In the genomic region with DNA sequence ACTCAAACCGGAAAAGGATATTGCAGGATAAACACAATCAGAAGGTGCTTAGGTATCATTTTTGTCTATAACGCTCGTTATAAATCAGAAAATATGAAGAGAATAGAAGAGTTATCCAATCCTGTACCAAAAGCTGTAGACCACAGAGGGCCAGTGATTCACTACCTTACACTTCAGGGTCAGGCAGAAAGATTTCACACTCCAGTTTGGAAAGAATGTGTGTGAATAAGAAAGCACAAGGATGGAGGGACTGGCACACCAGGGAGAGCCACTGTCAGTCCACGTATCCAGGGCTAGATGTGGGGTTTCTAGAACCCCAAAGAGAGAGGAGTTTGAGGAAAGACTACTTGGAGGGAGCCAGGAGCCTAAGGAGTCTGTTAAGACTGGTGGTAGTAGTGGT, we compare ENCODE assay signal across 9 mouse cellular contexts. TPM values are rescaled to one million over a fixed set of nuclear protein-coding genes. Genes with fewer than 3 reads are reported as not detected.
DNase-seq lines count a peak whose midpoint lies in the region; ATAC-seq and TF ChIP-seq lines count a peak whose summit lies in the region.
"Had no signal": no experiment of that assay in that cellular context is flagged by ENCODE, and none has a peak within 500 bp of the region (broad histone marks: within the 10 kb centered on the region; RNA-seq: fewer than 3 reads in every experiment).

No protein-coding gene starts in this region.

- 46% methylated on average over 4 of the region's 4 CpGs for WGBS in embryonic facial prominence, embryonic 15.5 days
- WGBS in intestine, embryonic 15.5 days = 43% methylated on average over 4 of the region's 4 CpGs
- 70% methylated on average over 4 of the region's 4 CpGs for WGBS in neural tube, embryonic 13.5 days

- TF ChIP-seq CTCF in layer of hippocampus, adult 2 months (conservative IDR thresholded peaks at IDR 0.05) = no peak

- H3K4me3 ChIP-seq in layer of hippocampus, adult 2 months = no peak overlapping the region
- H3K4me3 ChIP-seq in embryonic facial prominence, embryonic 15.5 days (replicated peaks) = no peak overlapping the region; the same call in 1 of the 2 replicates
- 0 out of 2 replicates have a peak overlapping the region, but pooled peaks have one; percentile 79 for H3K4me3 ChIP-seq in intestine, embryonic 15.5 days (replicated peaks)
- H3K4me3 ChIP-seq in neural tube, embryonic 13.5 days = no peak overlapping the region

- peaks cover 3% of the 10 kb centered on the region; the same call in 1 of the 2 replicates for H3K27me3 ChIP-seq in embryonic facial prominence, embryonic 15.5 days
- H3K27me3 ChIP-seq in intestine, embryonic 15.5 days (replicated peaks) = no peaks in the 10 kb centered on the region
- no peaks in the 10 kb centered on the region for H3K27me3 ChIP-seq in neural tube, embryonic 13.5 days

- no peak for ATAC-seq in embryonic facial prominence, embryonic 15.5 days (ENCODE audit: insufficient number of reproducible peaks, low FRiP score, low TSS enrichment, low read depth)
- ATAC-seq in intestine, embryonic 15.5 days = no peak
- no peak for ATAC-seq in neural tube, embryonic 13.5 days (ENCODE audit: low read depth)

- H3K9me3 ChIP-seq in embryonic facial prominence, embryonic 15.5 days (replicated peaks) = no peaks in the 10 kb centered on the region
- H3K9me3 ChIP-seq in intestine, embryonic 15.5 days = no peaks in the 10 kb centered on the region
- H3K9me3 ChIP-seq in neural tube, embryonic 13.5 days = no peaks in the 10 kb centered on the region

- H3K4me2 ChIP-seq in embryonic facial prominence, embryonic 15.5 days (replicated peaks) = peak overlapping the region; percentile 54
- H3K4me2 ChIP-seq in intestine, embryonic 15.5 days (replicated peaks) = peak overlapping the region; percentile 68
- H3K4me2 ChIP-seq in neural tube, embryonic 13.5 days = peak overlapping the region; percentile 65

- no peaks in the 10 kb centered on the region for H3K36me3 ChIP-seq in embryonic facial prominence, embryonic 15.5 days
- H3K36me3 ChIP-seq in intestine, embryonic 15.5 days = no peaks in the 10 kb centered on the region
- no peaks in the 10 kb centered on the region for H3K36me3 ChIP-seq in neural tube, embryonic 13.5 days

- peaks cover 20% of the 10 kb centered on the region for H3K4me1 ChIP-seq in embryonic facial prominence, embryonic 15.5 days
- H3K4me1 ChIP-seq in intestine, embryonic 15.5 days (replicated peaks) = peaks cover 13% of the 10 kb centered on the region
- peaks cover 16% of the 10 kb centered on the region for H3K4me1 ChIP-seq in neural tube, embryonic 13.5 days (replicated peaks)

- peak overlapping the region; percentile 94; the same call in 1 of the 2 replicates for H3K27ac ChIP-seq in layer of hippocampus, adult 2 months
- H3K27ac ChIP-seq in embryonic facial prominence, embryonic 15.5 days (replicated peaks) = no peak overlapping the region
- H3K27ac ChIP-seq in intestine, embryonic 15.5 days = peak overlapping the region; percentile 99
- no peak overlapping the region for H3K27ac ChIP-seq in neural tube, embryonic 13.5 days (replicated peaks)

- DNase-seq in layer of hippocampus, adult 2 months (ENCODE audit: low spot score in 2 of 2) = no peak
- no peak for DNase-seq in layer of hippocampus, adult 18-20 months (ENCODE audit: low spot score in 2 of 2)
- no peak for DNase-seq in ovary, postnatal 10 days (ENCODE audit: low spot score)
- DNase-seq in Muller cell, postnatal 12 days (ENCODE audit: inconsistent ontology term) = no peak

- no peak overlapping the region for H3K9ac ChIP-seq in embryonic facial prominence, embryonic 15.5 days
- peak overlapping the region; percentile 46 for H3K9ac ChIP-seq in intestine, embryonic 15.5 days
- H3K9ac ChIP-seq in neural tube, embryonic 13.5 days = no peak overlapping the region

RNA-seq across cellular contexts. Expression of gene Oat, which starts 0.7 kb away (rescaled TPM):
- 10 to 100 TPM; 91.2 to 95.6 TPM for total RNA-seq in layer of hippocampus, adult 2 months (2021)
- 100 to 1,000 TPM in 1 of 2 experiments, 10 to 100 TPM in 1; 98.8 to 103 TPM for total RNA-seq in layer of hippocampus, adult 18-20 months (2021)
- 225 and 237 TPM in 2 replicates for polyA plus RNA-seq in embryonic facial prominence, embryonic 15.5 days (2015; fragmentation: Nextera tagmentation; extraction: Ambion mirVana)
- polyA plus RNA-seq in intestine, embryonic 15.5 days (2015; fragmentation: Nextera tagmentation; extraction: Ambion mirVana) = 1,488 and 1,505 TPM in 2 replicates
- 90.2 and 97.7 TPM in 2 replicates for polyA plus RNA-seq in neural tube, embryonic 13.5 days (2015; fragmentation: Nextera tagmentation; extraction: Ambion mirVana)

RNA-seq across cellular contexts. Expression of gene Nkx1-2, which starts 22.5 kb away (rescaled TPM):
- not detected for total RNA-seq in layer of hippocampus, adult 2 months (2021)
- not detected for total RNA-seq in layer of hippocampus, adult 18-20 months (2021)
- polyA plus RNA-seq in embryonic facial prominence, embryonic 15.5 days (2015; fragmentation: Nextera tagmentation; extraction: Ambion mirVana) = 0.05 TPM in 1 of 2 replicates, not detected in the other
- polyA plus RNA-seq in intestine, embryonic 15.5 days (2015; fragmentation: Nextera tagmentation; extraction: Ambion mirVana) = 0.75 and 0.82 TPM in 2 replicates
- polyA plus RNA-seq in neural tube, embryonic 13.5 days (2015; fragmentation: Nextera tagmentation; extraction: Ambion mirVana) = 0.61 and 1.5 TPM in 2 replicates
- total RNA-seq: gastrocnemius, postnatal 10 days; left cerebral cortex, postnatal 25 days had no signal

RNA-seq across cellular contexts. Expression of gene Lhpp, which starts 33.5 kb away (rescaled TPM):
- total RNA-seq in layer of hippocampus, adult 2 months (2021) = 10 to 100 TPM; 22.9 to 25.3 TPM
- 10 to 100 TPM; 20.3 to 26.5 TPM for total RNA-seq in layer of hippocampus, adult 18-20 months (2021)
- 14.4 and 17.4 TPM in 2 replicates for polyA plus RNA-seq in embryonic facial prominence, embryonic 15.5 days (2015; fragmentation: Nextera tagmentation; extraction: Ambion mirVana)
- polyA plus RNA-seq in intestine, embryonic 15.5 days (2015; fragmentation: Nextera tagmentation; extraction: Ambion mirVana) = 40.4 and 41.5 TPM in 2 replicates
- 27.8 and 32.1 TPM in 2 replicates for polyA plus RNA-seq in neural tube, embryonic 13.5 days (2015; fragmentation: Nextera tagmentation; extraction: Ambion mirVana)

Comparison
In these comparisons a context has a peak if more than half of its experiments do, and no peak if none do; other contexts are left out.
1. H3K27ac ChIP-seq: peak in layer of hippocampus, adult 2 months (single experiment) and intestine, embryonic 15.5 days (single experiment); none in embryonic facial prominence, embryonic 15.5 days (single experiment) and neural tube, embryonic 13.5 days (single experiment).
2. Peak in every context shown above with its lines, with median percentiles within 50 percentile points of each other: H3K4me2 ChIP-seq.